ENCODE assay signal across 9 mouse cellular contexts in genomic region chrX:163549666-163550065, GRCm38 (mm10). TPM values are rescaled to one million over a fixed set of nuclear protein-coding genes. Genes with fewer than 3 reads are reported as not detected.
DNase-seq lines count a peak whose midpoint lies in the region; ATAC-seq lines count a peak whose summit lies in the region.
"Had no signal": no experiment of that assay in that cellular context is flagged by ENCODE, and none has a peak within 500 bp of the region (broad histone marks: within the 10 kb centered on the region; RNA-seq: fewer than 3 reads in every experiment).

Gene Grpr, minus strand, starts transcription at chrX:163549677.

- H3K36me3 ChIP-seq in limb, embryonic 10.5 days, result no peaks in the 10 kb centered on the region
- no peaks in the 10 kb centered on the region for H3K36me3 ChIP-seq in midbrain, embryonic 14.5 days (ENCODE audit: control insufficient read depth, insufficient read depth, low read length)

- no peak within 1 kb of the TSS for H3K27ac ChIP-seq in limb, embryonic 10.5 days
- no peak within 1 kb of the TSS for H3K27ac ChIP-seq in midbrain, embryonic 14.5 days (replicated peaks; ENCODE audit: low read depth, low read length)

- peak; percentile 4 for DNase-seq in ovary, postnatal 10 days (ENCODE audit: low spot score)
- DNase-seq in ovary, adult 18-20 months (ENCODE audit: low spot score), result no peak
- DNase-seq in cerebellum, adult 9-11 months, result peak; percentile 2
- peak; percentile 15 to 44 for DNase-seq in frontal cortex, postnatal 10 days (ENCODE audit: low spot score in 2 of 2)
- DNase-seq in kidney, adult 9 months, result peak; percentile 24
- peak; percentile 52 for DNase-seq in limb, embryonic 10.5 days (ENCODE audit: low spot score)
- peak; percentile 82 for DNase-seq in midbrain, embryonic 14.5 days
- DNase-seq in telencephalon, adult 2 months (ENCODE audit: low read depth, low spot score), result peak; percentile 39

- H3K4me1 ChIP-seq in limb, embryonic 10.5 days, result no peaks in the 10 kb centered on the region
- H3K4me1 ChIP-seq in midbrain, embryonic 14.5 days (ENCODE audit: control insufficient read depth, insufficient read depth, low read length), result no peaks in the 10 kb centered on the region

- 17% methylated on average over 7 of the region's 7 CpGs for WGBS in limb, embryonic 10.5 days
- 23% methylated on average over 7 of the region's 7 CpGs for WGBS in midbrain, embryonic 14.5 days

- no peak within 1 kb of the TSS for H3K4me2 ChIP-seq in midbrain, embryonic 14.5 days (ENCODE audit: low read length)

- H3K9me3 ChIP-seq in limb, embryonic 10.5 days (replicated peaks), result no peaks in the 10 kb centered on the region
- no peaks in the 10 kb centered on the region for H3K9me3 ChIP-seq in midbrain, embryonic 14.5 days (ENCODE audit: control insufficient read depth, low read length)

- H3K9ac ChIP-seq in midbrain, embryonic 14.5 days (replicated peaks; ENCODE audit: low read length), result no peak within 1 kb of the TSS

- ATAC-seq in midbrain, embryonic 14.5 days (ENCODE audit: low FRiP score, low TSS enrichment), result peak; percentile 85

- H3K27me3 ChIP-seq in limb, embryonic 10.5 days (ENCODE audit: low read depth, poor library complexity, severe bottlenecking), result peaks cover 90% of the 10 kb centered on the region
- H3K27me3 ChIP-seq in midbrain, embryonic 14.5 days (ENCODE audit: control insufficient read depth, insufficient read depth, low read length), result no peaks in the 10 kb centered on the region

- H3K4me3 ChIP-seq in limb, embryonic 10.5 days, result no peak within 1 kb of the TSS
- no peak within 1 kb of the TSS for H3K4me3 ChIP-seq in midbrain, embryonic 14.5 days (replicated peaks; ENCODE audit: low read depth, low read length)
- H3K4me3 ChIP-seq: myocyte had no signal

RNA-seq across cellular contexts. Expression of gene Grpr, which starts in this region (rescaled TPM):
- 0.11 and 0.13 TPM in 2 replicates for polyA plus RNA-seq in limb, embryonic 10.5 days (2016; fragmentation: Nextera tagmentation; extraction: Ambion mirVana)
- 0.26 and 0.39 TPM in 2 replicates for polyA plus RNA-seq in midbrain, embryonic 14.5 days (2014; fragmentation: Nextera tagmentation; extraction: Ambion mirVana)
- polyA plus RNA-seq: myocyte had no signal

Comparison
In these comparisons a context has a peak if more than half of its experiments do, and no peak if none do; other contexts are left out.
1. Peak in DNase-seq in limb, embryonic 10.5 days; RNA of the gene not detected or under 1 TPM.
2. Peak in DNase-seq and ATAC-seq in midbrain, embryonic 14.5 days; RNA of the gene not detected or under 1 TPM.